Comparison of ENCODE assay signal across 8 mouse cellular contexts in genomic region chr12:83596191-83596954, GRCm38 (mm10). TPM values are rescaled to one million over a fixed set of nuclear protein-coding genes. Genes with fewer than 3 reads are reported as not detected.
A peak's percentile ranks its signal among the peaks of the same experiment; 100 is the strongest.
DNase-seq lines count a peak whose midpoint lies in the region; ATAC-seq lines count a peak whose summit lies in the region.

No protein-coding gene starts in this region.

- peak; percentile 3; the same call in 1 of the 2 replicates for ATAC-seq in heart, embryonic 13.5 days (ENCODE audit: extremely low read depth, insufficient number of reproducible peaks, low FRiP score, low TSS enrichment)
- ATAC-seq in heart, embryonic 16.5 days (replicated peaks; ENCODE audit: extremely low read depth, insufficient read depth, low FRiP score), result peak; percentile 5
- no peak for ATAC-seq in liver, embryonic 15.5 days (ENCODE audit: insufficient read depth)
- ATAC-seq in granulocyte monocyte progenitor cell, adult 5-6 weeks (replicated peaks; ENCODE audit: poor library complexity, severe bottlenecking), result no peak

- peak overlapping the region; percentile 90 for H3K4me2 ChIP-seq in heart, embryonic 13.5 days
- peak overlapping the region; percentile 92 for H3K4me2 ChIP-seq in heart, embryonic 16.5 days (ENCODE audit: low read depth, low read length)
- peak overlapping the region; percentile 86 for H3K4me2 ChIP-seq in liver, embryonic 15.5 days

- H3K4me1 ChIP-seq in heart, embryonic 13.5 days, result peaks cover 32% of the 10 kb centered on the region
- H3K4me1 ChIP-seq in heart, embryonic 16.5 days (ENCODE audit: control insufficient read depth, insufficient read depth, low read length), result peaks cover 14% of the 10 kb centered on the region
- peaks cover 41% of the 10 kb centered on the region for H3K4me1 ChIP-seq in liver, embryonic 15.5 days (replicated peaks)

- peak overlapping the region; percentile 98 for H3K4me3 ChIP-seq in heart, embryonic 13.5 days
- peak overlapping the region; percentile 98 for H3K4me3 ChIP-seq in heart, embryonic 16.5 days (ENCODE audit: low read length)
- H3K4me3 ChIP-seq in liver, embryonic 15.5 days (replicated peaks), result peak overlapping the region; percentile 99

- H3K36me3 ChIP-seq in heart, embryonic 13.5 days, result peaks cover 37% of the 10 kb centered on the region
- H3K36me3 ChIP-seq in heart, embryonic 16.5 days (ENCODE audit: control insufficient read depth, insufficient read depth), result peaks cover 14% of the 10 kb centered on the region
- H3K36me3 ChIP-seq in liver, embryonic 15.5 days (replicated peaks), result peaks cover 28% of the 10 kb centered on the region

- H3K27me3 ChIP-seq in heart, embryonic 13.5 days (replicated peaks), result no peaks in the 10 kb centered on the region
- H3K27me3 ChIP-seq in heart, embryonic 16.5 days (ENCODE audit: control insufficient read depth, insufficient read depth, low read length), result no peaks in the 10 kb centered on the region
- H3K27me3 ChIP-seq in liver, embryonic 15.5 days, result no peaks in the 10 kb centered on the region

- H3K27ac ChIP-seq in heart, embryonic 13.5 days (replicated peaks), result peak overlapping the region; percentile 92
- H3K27ac ChIP-seq in heart, embryonic 16.5 days (ENCODE audit: low read length), result peak overlapping the region; percentile 89
- peak overlapping the region; percentile 93 for H3K27ac ChIP-seq in liver, embryonic 15.5 days (replicated peaks)

- 3% methylated on average over 16 of the region's 20 CpGs for WGBS in heart, embryonic 13.5 days
- WGBS in heart, embryonic 16.5 days, result 3% methylated on average over 20 of the region's 20 CpGs
- 11% methylated on average over 20 of the region's 20 CpGs for WGBS in liver, embryonic 15.5 days (ENCODE audit: insufficient replicate concordance)

- H3K9ac ChIP-seq in heart, embryonic 13.5 days, result peak overlapping the region; percentile 99
- H3K9ac ChIP-seq in heart, embryonic 16.5 days (ENCODE audit: low read length), result peak overlapping the region; percentile 98
- peak overlapping the region; percentile 94 for H3K9ac ChIP-seq in liver, embryonic 15.5 days

- no peak for DNase-seq in heart, postnatal 25 days (ENCODE audit: low spot score)
- peak; percentile 54 for DNase-seq in Muller cell, postnatal 12 days (ENCODE audit: inconsistent ontology term)
- no peak for DNase-seq in T-cell, adult 2 months (ENCODE audit: low spot score)
- DNase-seq in cerebellum, postnatal 36 days, result no peak

- H3K9me3 ChIP-seq in heart, embryonic 13.5 days, result no peaks in the 10 kb centered on the region
- H3K9me3 ChIP-seq in heart, embryonic 16.5 days (replicated peaks; ENCODE audit: control insufficient read depth, low read length), result no peaks in the 10 kb centered on the region
- H3K9me3 ChIP-seq in liver, embryonic 15.5 days (replicated peaks), result no peaks in the 10 kb centered on the region

- intact Hi-C loops in heart, postnatal 25 days (cut with DNase I), result loop anchor here (5.0 kb wide), 1 partner anchor 36 kb away; the partner anchor contains the start of gene Rbm25

RNA-seq across cellular contexts. Expression of gene Zfyve1, which starts 0.6 kb away (rescaled TPM):
- 14.6 and 15.9 TPM in 2 replicates for polyA plus RNA-seq in heart, embryonic 13.5 days (2015; fragmentation: Nextera tagmentation; extraction: Ambion mirVana)
- total RNA-seq in heart, postnatal 25 days (2021), result 10 to 100 TPM; 14.7 to 16.6 TPM
- polyA plus RNA-seq in heart, embryonic 16.5 days (2015; fragmentation: Nextera tagmentation; extraction: Ambion mirVana), result 15.4 and 15.7 TPM in 2 replicates
- 7.8 and 8.8 TPM in 2 replicates for polyA plus RNA-seq in liver, embryonic 15.5 days (2015; fragmentation: Nextera tagmentation; extraction: Ambion mirVana)
- total RNA-seq in granulocyte monocyte progenitor cell, adult 5-6 weeks (2014; fragmentation: Nextera tagmentation), result 8.9 and 15.0 TPM in 2 replicates
- 9.4 and 12.2 TPM in 2 replicates for total RNA-seq in granulocyte monocyte progenitor cell, adult 5-6 weeks (2017)

RNA-seq across cellular contexts. Expression of gene Rbm25, which starts 34.7 kb away (rescaled TPM):
- 151 and 168 TPM in 2 replicates for polyA plus RNA-seq in heart, embryonic 13.5 days (2015; fragmentation: Nextera tagmentation; extraction: Ambion mirVana)
- 10 to 100 TPM; 45.7 to 51.4 TPM for total RNA-seq in heart, postnatal 25 days (2021)
- 156 and 161 TPM in 2 replicates for polyA plus RNA-seq in heart, embryonic 16.5 days (2015; fragmentation: Nextera tagmentation; extraction: Ambion mirVana)
- polyA plus RNA-seq in liver, embryonic 15.5 days (2015; fragmentation: Nextera tagmentation; extraction: Ambion mirVana), result 92.7 and 93.2 TPM in 2 replicates
- total RNA-seq in granulocyte monocyte progenitor cell, adult 5-6 weeks (2014; fragmentation: Nextera tagmentation), result 191 and 240 TPM in 2 replicates
- 177 and 275 TPM in 2 replicates for total RNA-seq in granulocyte monocyte progenitor cell, adult 5-6 weeks (2017)

Comparison
In these comparisons a context has a peak if more than half of its experiments do, and no peak if none do; other contexts are left out.
1. ATAC-seq: peak in heart, embryonic 13.5 days (single experiment) and heart, embryonic 16.5 days (single experiment); none in liver, embryonic 15.5 days (single experiment) and granulocyte monocyte progenitor cell, adult 5-6 weeks (single experiment).
2. Peak in every context shown above with its lines, with median percentiles within 50 percentile points of each other: H3K27ac ChIP-seq, H3K4me2 ChIP-seq, H3K4me3 ChIP-seq and H3K9ac ChIP-seq.